Mouse (Mus musculus) embryonic fibroblast, embryonic 13.5 days (primary cell): ENCODE results near the gene E130116L18Rik.

Experiments
- CTCF ChIP-seq: IDR thresholded peaks from 2 replicates; pipeline ENCODE4 v1.5.1; 2011; ENCODE audit warnings: mild to moderate bottlenecking, control low read depth, low read length, moderate library complexity, borderline replicate concordance; ENCODE audit not compliant: insufficient read depth
- POLR2A ChIP-seq: IDR thresholded peaks from 2 replicates; pipeline ENCODE4 v1.6.1; 2011; ENCODE audit warnings: low read depth, mild to moderate bottlenecking, control low read depth, low read length, moderate library complexity

DNA sequence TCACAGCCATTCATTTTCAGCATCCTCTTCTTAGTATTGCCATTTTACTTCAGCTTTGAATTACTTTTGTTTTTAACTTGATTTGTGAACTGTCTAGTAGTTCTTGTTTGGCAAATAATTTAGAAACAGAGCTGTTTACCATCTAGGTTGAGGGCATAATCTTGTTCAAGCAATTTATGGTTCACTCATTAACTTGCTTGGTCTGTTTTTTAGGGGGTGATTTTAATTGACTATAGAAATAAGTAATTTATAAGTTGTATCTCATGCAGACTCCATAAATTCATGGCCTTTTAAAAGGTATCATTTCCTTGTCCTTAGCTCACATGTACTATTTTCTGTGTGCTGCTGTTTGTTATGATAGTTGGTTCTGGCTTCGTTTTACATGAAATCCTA is 23.5 kb upstream of the E130116L18Rik start:
- no peak for TF ChIP-seq CTCF
- TF ChIP-seq POLR2A, result no peak
